Mouse (Mus musculus) ES-Bruce4 (cell line): ENCODE data around the gene Pigk.

ENCODE experiments used
- CTCF ChIP-seq: IDR thresholded peaks from one replicate; pipeline ENCODE4 v1.8.1; 2011; ENCODE audit warnings: low read depth, low read length
- EP300 ChIP-seq: IDR thresholded peaks from 2 replicates; pipeline ENCODE4 v1.6.1; 2011; ENCODE audit warnings: low read depth, low read length; ENCODE audit not compliant: insufficient read depth
- POLR2A ChIP-seq: IDR thresholded peaks from one replicate; pipeline ENCODE4 v1.8.1; 2011; ENCODE audit warnings: low read length; ENCODE audit not compliant: insufficient read depth

DNA sequence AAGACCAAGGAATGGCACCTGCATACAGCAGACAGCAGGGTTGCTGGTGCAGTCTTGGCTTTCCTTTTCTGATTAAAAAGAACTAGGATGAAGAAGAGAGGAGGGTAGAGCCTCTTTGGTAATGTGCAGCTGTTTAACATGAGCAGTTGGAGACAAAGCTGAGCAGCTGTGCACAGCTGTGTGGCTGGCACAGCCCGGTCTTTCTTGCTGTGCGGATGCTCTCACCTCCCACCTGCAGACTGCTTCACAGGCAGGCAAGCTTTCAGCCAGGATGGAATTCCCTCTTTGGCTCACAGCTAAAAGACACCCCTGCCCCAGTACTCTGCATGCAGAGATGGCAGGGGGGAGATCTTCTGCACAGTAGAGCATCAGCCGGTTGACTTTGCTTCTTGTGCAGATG is 230.9 kb downstream of the Pigk start:
- TF ChIP-seq POLR2A (no peak), CTCF (no peak), EP300 (no peak)
